Mouse (Mus musculus) forebrain, embryonic 11.5 days (tissue): ENCODE data around the gene Gm20388. TPM values are rescaled to one million over a fixed set of nuclear protein-coding genes. Genes with fewer than 3 reads are reported as not detected.

Experiments
- ATAC-seq: fragments of 200-750 bp; cut with Nextera tagmentation; replicated peaks from 2 replicates; pipeline ENCODE4 v1.8.0; 2017; ENCODE audit warnings: moderate TSS enrichment; ENCODE audit not compliant: low FRiP score
- DNase-seq: peaks from one replicate; pipeline ENCODE4 v3.0.0-alpha.2; 2017; ENCODE audit warnings: low spot score
- H3K27ac ChIP-seq: fragments of 300-500 bp; sonication (generic); 2 replicates; pipeline ENCODE4 v1.5.1; 2014; ENCODE audit warnings: low read depth, low read length
- H3K27me3 ChIP-seq: fragments of 300-500 bp; sonication (generic); 2 replicates; pipeline ENCODE4 v1.6.1; 2014; ENCODE audit warnings: mild to moderate bottlenecking, low read length, mixed read lengths; ENCODE audit not compliant: control insufficient read depth, insufficient read depth
- H3K36me3 ChIP-seq: fragments of 300-500 bp; sonication (generic); 2 replicates; pipeline ENCODE4 v1.6.1; 2014; ENCODE audit warnings: mild to moderate bottlenecking, low read length, moderate library complexity, mixed read lengths; ENCODE audit not compliant: control insufficient read depth, insufficient read depth
- H3K4me1 ChIP-seq: fragments of 300-500 bp; sonication (generic); replicated peaks from 2 replicates; pipeline ENCODE4 v1.6.1; 2014; ENCODE audit warnings: low read length, mixed read lengths; ENCODE audit not compliant: control insufficient read depth, insufficient read depth
- H3K4me2 ChIP-seq: fragments of 300-500 bp; sonication (generic); 2 replicates; pipeline ENCODE4 v1.6.1; 2014; ENCODE audit warnings: low read depth, mild to moderate bottlenecking, low read length, moderate library complexity, mixed read lengths; ENCODE audit not compliant: severe bottlenecking
- H3K4me3 ChIP-seq: fragments of 300-500 bp; sonication (generic); 2 replicates; pipeline ENCODE4 v1.5.1; 2014; ENCODE audit warnings: low read depth, low read length
- H3K9ac ChIP-seq: fragments of 300-500 bp; sonication (generic); 2 replicates; pipeline ENCODE4 v1.6.1; 2014; ENCODE audit warnings: low read length
- H3K9me3 ChIP-seq: fragments of 300-500 bp; sonication (generic); 2 replicates; pipeline ENCODE4 v1.6.1; 2016; ENCODE audit warnings: low read length, mixed read lengths; ENCODE audit not compliant: control insufficient read depth
- WGBS: fragments of 180-500 bp; shearing (Covaris S2); extraction: QIAGEN DNeasy Blood & Tissue Kit; methylation state at CpG from one replicate; pipeline ENCODE4 v1.1.7; 2014; 5-methylcytosine and 5-hydroxymethylcytosine counted together
- polyA plus RNA-seq: library from polyadenylated mRNA; unstranded; fragments of >200 nt; fragmentation: Nextera tagmentation; extraction: Ambion mirVana; gene quantifications from 2 replicates; pipeline ENCODE4 v1.2.1, GENCODE M21; 2014

Gene Gm20388
- polyA plus RNA-seq, 1 experiment from 2014 or later: not detected

DNA sequence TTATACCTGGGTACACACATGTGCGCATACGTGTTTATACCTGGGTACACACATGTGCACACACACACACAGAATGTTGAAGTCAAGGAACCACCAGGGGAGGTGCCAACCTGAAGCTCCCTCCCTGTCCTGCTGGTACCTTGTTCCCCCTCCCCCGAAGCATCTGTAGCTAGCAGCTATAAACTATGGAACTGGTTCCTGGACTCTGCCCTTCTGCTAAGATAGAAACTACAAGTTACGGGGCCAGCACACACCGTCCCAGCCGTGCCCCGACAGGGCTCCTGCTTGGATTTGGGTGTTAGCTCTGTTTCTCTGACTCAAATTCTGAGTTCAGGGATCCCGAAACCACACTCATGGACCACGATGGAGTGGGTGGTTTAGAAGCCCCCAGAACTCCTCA lies 2269.5 kb downstream of the Gm20388 start:
- Histone ChIP-seq H3K4me1 (no peaks in the 10 kb centered on the region), H3K36me3 (no peaks in the 10 kb centered on the region), H3K9me3 (no peaks in the 10 kb centered on the region), H3K27ac (no peak overlapping the region), H3K4me3 (no peak overlapping the region), H3K27me3 (no peaks in the 10 kb centered on the region), H3K4me2 (no peak overlapping the region), H3K9ac (no peak overlapping the region)
- 95% methylated on average over 9 of the region's 9 CpGs for WGBS
- ATAC-seq: no peak
- DNase-seq: no peak

- Histone ChIP-seq H3K27ac (no peak overlapping the region), H3K9ac (no peak overlapping the region), H3K4me2 (no peak overlapping the region), H3K4me1 (no peaks in the 10 kb centered on the region), H3K36me3 (no peaks in the 10 kb centered on the region), H3K4me3 (no peak overlapping the region), H3K27me3 (no peaks in the 10 kb centered on the region), H3K9me3 (no peaks in the 10 kb centered on the region)
- ATAC-seq: no peak
- WGBS: 86% methylated on average over 9 of the region's 9 CpGs
- DNase-seq: no peak
Measured at GRCm38 (mm10) chr8:122181414-122181813, 2270.8 kb downstream of the Gm20388 start.

DNA sequence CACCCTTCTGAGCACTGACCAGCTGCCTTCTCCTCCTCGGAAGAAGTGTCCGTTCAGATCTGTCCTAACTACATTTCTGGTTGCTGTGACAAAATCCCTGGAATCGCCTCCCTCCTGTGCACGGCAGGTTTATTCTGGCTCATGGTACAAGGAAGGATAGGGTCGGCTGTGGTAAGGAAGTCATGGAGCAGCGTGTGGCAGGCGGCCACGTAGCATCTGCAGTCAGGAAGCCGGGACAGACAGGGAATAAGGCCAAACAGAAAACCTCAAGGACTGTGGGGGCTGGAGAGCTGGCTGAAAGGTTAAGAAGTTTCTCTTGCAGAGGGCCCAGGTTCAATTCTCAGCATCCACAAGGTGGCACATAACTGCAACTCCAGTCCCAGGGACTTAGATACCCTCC lies 2271.3 kb downstream of the Gm20388 start:
- DNase-seq: no peak
- 79% methylated on average over 9 of the region's 9 CpGs for WGBS
- Histone ChIP-seq H3K9ac (no peak overlapping the region), H3K4me3 (no peak overlapping the region), H3K27ac (no peak overlapping the region), H3K36me3 (no peaks in the 10 kb centered on the region), H3K9me3 (no peaks in the 10 kb centered on the region), H3K4me1 (no peaks in the 10 kb centered on the region), H3K27me3 (no peaks in the 10 kb centered on the region), H3K4me2 (no peak overlapping the region)
- ATAC-seq: no peak

- 0 out of 2 replicates have a peak, but pooled peaks cover 2% of the 10 kb centered on the region for H3K4me1 ChIP-seq
- no peak overlapping the region for H3K27ac ChIP-seq
- H3K36me3 ChIP-seq: no peaks in the 10 kb centered on the region
- no peaks in the 10 kb centered on the region for H3K9me3 ChIP-seq
- DNase-seq (no peak), ATAC-seq (no peak)
- 91% methylated on average over 19 of the region's 19 CpGs for WGBS
- H3K9ac ChIP-seq: no peak overlapping the region
- H3K4me3 ChIP-seq: no peak overlapping the region
- no peak overlapping the region for H3K4me2 ChIP-seq
- no peaks in the 10 kb centered on the region for H3K27me3 ChIP-seq
Measured at GRCm38 (mm10) chr8:122186363-122186974, 2275.8 kb downstream of the Gm20388 start.

DNA sequence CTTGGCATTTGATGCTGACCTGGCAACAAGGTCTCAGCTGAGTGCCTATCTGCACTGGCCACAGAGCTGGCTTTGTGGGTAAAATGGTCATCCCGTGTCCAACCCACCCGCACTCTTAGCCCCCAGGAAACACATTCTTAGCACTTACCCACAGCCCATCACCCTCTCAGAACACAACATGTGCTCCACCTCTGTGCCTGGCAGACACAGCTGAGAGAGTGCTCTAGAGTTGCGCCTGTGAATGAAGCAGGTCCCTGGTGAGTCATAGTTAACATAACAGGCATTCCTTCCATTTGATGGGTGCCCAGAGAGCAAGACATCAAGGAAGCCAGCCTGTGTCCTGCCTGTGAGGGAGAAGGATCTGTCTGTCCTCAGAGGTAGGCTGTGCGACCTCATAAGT lies 2276.6 kb downstream of the Gm20388 start:
- Histone ChIP-seq H3K9ac (no peak overlapping the region), H3K27me3 (no peaks in the 10 kb centered on the region), H3K36me3 (no peaks in the 10 kb centered on the region), H3K4me1 (0 out of 2 replicates have a peak, but pooled peaks cover 2% of the 10 kb centered on the region), H3K27ac (no peak overlapping the region), H3K4me3 (no peak overlapping the region), H3K4me2 (no peak overlapping the region), H3K9me3 (no peaks in the 10 kb centered on the region)
- ATAC-seq: no peak
- no peak for DNase-seq
- 84% methylated on average over 4 of the region's 4 CpGs for WGBS

DNA sequence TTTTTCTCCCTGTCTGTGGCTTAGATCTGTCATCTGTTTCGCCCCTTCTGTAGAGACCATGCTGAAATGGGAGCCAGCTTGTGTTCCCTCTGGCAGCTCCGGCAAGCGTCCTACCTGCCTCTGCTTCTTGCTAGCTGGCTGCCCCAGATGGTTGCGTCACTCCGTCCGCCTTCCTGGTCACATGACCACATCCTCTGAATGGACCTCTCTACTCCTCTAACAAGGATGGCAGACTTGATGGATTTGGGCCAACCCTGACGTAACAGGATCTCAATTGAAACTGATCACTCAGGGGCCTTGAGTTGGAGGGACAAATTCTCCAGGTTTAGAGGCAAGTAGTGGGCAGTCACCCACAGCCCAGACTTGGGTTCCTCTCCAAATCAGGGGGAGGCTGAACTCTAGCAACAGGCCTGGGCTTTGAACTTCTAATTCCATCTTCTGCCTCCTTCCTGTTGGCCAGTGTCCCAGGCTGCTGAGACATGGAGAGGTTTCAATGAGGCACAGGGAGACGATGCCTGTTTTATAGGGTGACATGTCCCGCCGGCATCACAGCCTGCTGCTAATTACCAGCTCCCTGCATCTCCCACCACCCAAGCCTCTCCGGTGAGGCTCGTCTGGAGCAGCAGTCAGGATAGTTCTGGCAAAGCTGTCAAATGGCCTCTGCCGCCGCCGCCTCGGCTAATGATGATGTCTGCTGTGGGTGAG lies 2279.9 kb downstream of the Gm20388 start:
- H3K4me3 ChIP-seq: no peak overlapping the region
- H3K27me3 ChIP-seq: no peaks in the 10 kb centered on the region
- no peaks in the 10 kb centered on the region for H3K36me3 ChIP-seq
- ATAC-seq (no peak), DNase-seq (no peak)
- H3K4me2 ChIP-seq: no peak overlapping the region
- H3K4me1 ChIP-seq: 0 out of 2 replicates have a peak, but pooled peaks cover 2% of the 10 kb centered on the region
- H3K9ac ChIP-seq: no peak overlapping the region
- H3K9me3 ChIP-seq: no peaks in the 10 kb centered on the region
- WGBS: 74% methylated on average over 16 of the region's 16 CpGs
- no peak overlapping the region for H3K27ac ChIP-seq

- Histone ChIP-seq H3K4me3 (no peak overlapping the region), H3K4me2 (no peak overlapping the region), H3K4me1 (0 out of 2 replicates have a peak, but pooled peaks cover 2% of the 10 kb centered on the region), H3K27ac (no peak overlapping the region), H3K9me3 (no peaks in the 10 kb centered on the region), H3K36me3 (no peaks in the 10 kb centered on the region), H3K9ac (no peak overlapping the region), H3K27me3 (no peaks in the 10 kb centered on the region)
- DNase-seq (no peak), ATAC-seq (no peak)
- 82% methylated on average over 8 of the region's 8 CpGs for WGBS
Measured at GRCm38 (mm10) chr8:122191054-122191376, 2280.4 kb downstream of the Gm20388 start.

- DNase-seq: no peak
- H3K27ac ChIP-seq: no peak overlapping the region
- 0 out of 2 replicates have a peak, but pooled peaks cover 2% of the 10 kb centered on the region for H3K4me1 ChIP-seq
- WGBS: 79% methylated on average over 5 of the region's 5 CpGs
- H3K4me3 ChIP-seq: no peak overlapping the region
- H3K4me2 ChIP-seq: no peak overlapping the region
- no peaks in the 10 kb centered on the region for H3K9me3 ChIP-seq
- H3K27me3 ChIP-seq: no peaks in the 10 kb centered on the region
- no peak for ATAC-seq
- no peaks in the 10 kb centered on the region for H3K36me3 ChIP-seq
- H3K9ac ChIP-seq: no peak overlapping the region
Measured at GRCm38 (mm10) chr8:122192771-122193170, 2282.1 kb downstream of the Gm20388 start.

DNA sequence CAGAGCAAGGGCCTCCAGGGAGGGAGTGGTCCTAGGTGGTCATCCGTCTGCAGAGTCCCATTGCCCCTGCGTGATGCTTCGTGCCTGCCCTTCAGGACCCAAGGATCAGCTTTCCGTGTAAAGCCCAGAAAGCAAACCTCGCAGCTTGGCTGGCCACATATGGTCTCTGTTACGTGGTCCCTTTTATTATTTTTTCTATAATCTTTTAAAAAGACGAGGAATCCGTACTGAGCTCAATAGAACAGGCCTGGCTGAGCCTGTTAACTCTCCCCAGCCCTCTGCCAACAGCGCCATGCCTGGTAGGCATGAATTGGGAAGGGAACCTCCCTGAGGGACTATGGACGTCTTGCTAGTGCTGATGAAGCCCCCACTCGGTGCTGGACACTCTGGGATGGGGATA lies 2282.9 kb downstream of the Gm20388 start:
- no peak overlapping the region for H3K27ac ChIP-seq
- WGBS: 75% methylated on average over 11 of the region's 11 CpGs
- no peaks in the 10 kb centered on the region for H3K9me3 ChIP-seq

More for the DNA sequence above, 2282.9 kb downstream of the Gm20388 start:
- Histone ChIP-seq H3K4me2 (no peak overlapping the region), H3K9ac (no peak overlapping the region), H3K36me3 (no peaks in the 10 kb centered on the region), H3K27me3 (no peaks in the 10 kb centered on the region), H3K4me1 (0 out of 2 replicates have a peak, but pooled peaks cover 2% of the 10 kb centered on the region), H3K4me3 (no peak overlapping the region)
- no peak for DNase-seq
- ATAC-seq: no peak
